Mouse (Mus musculus): ENCODE measurements around the gene Tle2. TPM values are rescaled to one million over a fixed set of nuclear protein-coding genes. Genes with fewer than 3 reads are reported as not detected.

Tle2 gene
- total RNA-seq, 2 experiments from 2014 or later = 34.0 to 46.8 TPM

DNA sequence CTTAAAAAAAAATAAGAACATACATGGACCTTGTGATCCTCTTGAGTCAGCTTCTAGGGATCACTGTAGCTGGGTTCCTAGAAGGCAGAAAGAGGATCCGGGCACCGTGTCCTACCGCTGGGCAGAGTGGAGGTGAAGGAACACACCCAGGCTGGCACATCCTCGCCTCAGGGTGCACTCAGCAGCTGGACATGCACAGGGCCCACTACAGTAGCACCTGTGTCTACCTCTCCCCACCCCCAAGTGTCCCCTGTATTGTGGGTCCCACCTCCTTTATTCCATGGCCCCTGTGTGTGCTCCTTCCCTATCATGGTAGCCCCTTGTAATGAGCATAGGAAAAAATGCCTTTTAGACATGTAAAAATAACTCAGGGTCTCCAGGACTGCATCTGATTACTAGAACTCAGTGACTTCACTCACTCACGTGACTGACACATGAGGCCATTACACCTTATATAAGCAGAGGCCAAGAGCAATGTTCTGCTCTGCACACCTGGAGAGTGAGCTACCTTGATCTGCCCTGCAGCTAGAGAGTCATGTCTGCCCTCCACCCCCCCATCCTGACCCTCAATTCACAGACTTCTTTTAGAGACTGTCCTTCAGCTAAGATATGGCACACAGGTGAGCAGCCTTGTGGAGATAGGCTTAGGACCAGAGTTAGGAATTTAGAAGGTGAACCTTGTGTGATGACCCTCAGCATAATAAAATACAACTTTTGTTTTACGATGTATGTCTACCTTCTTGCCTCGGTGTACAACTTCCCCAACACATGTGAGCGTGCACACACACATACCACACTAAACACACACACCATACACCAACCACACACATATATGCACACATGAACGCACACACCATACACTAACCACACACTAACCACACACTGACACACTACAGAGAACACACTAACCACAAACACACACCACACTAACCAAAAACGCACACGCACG, 29.9 kb downstream of the Tle2 start:
- H3K27ac ChIP-seq = peak overlapping the region; percentile 73; the same call in 1 of the 2 replicates
- H3K4me3 ChIP-seq = peak overlapping the region; percentile 39; the same call in 1 of the 2 replicates
- TF ChIP-seq CTCF (conservative IDR thresholded peaks at IDR 0.05) = no peak
- no peak for DNase-seq (ENCODE audit: low spot score in 2 of 2)

DNA sequence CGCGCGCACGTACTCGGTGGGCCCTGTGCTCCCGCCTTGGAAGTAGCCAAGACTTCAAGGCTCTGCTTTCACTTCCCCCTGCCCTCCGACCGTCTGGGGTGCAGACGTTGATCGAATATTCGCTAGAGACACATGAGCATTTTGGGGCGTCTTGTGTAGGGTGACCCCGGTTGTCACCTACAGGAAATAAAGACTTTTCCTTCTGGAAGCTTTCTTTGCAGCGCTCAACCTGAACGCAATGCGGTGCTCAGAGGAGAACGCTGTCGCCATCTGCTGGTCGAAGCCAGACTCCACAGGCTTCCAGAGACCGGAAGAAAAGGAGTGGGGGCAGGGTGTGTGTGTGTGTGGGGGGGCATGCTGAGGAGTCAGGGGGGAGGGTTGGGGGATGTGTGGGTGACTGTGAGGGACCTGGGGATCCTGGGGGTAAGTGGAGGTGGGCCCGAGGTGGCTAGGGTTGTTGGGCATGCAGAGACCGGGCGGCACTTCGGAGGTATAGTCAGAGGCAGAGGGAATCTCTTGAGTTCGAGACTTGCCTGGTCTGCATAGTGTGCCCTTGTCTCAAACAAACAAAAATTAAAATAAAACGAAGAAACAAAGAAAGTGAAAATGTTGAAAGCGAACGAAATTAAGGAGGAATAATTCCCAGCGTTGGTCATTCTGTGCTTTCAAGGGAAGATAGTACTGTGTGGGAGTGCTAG, 30.8 kb downstream of the Tle2 start:
- Histone ChIP-seq H3K4me3 (peak overlapping the region; percentile 60), H3K27ac (peak overlapping the region; percentile 89)
- TF ChIP-seq CTCF (conservative IDR thresholded peaks at IDR 0.05) = peak; percentile 75
- peak; percentile 89 for DNase-seq (ENCODE audit: low spot score in 2 of 2)

DNA sequence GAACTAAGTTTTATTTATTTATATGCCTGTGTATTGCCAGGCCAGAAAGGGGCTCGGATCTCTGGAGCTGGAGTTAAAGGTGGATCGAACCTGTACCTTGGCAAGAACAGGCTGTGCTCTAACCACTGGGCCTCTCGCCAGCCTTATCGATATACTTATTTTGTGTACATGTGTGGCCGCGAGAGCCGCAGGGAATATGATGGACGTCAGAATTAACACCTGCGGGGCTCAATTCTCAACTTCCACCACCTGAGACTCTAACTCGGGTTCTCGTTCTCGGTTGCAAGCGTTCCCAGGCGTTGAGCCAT, 31.3 kb downstream of the Tle2 start:
- TF ChIP-seq CTCF (conservative IDR thresholded peaks at IDR 0.05) = no peak; the same call in 1 of the 2 replicates
- peak overlapping the region; percentile 89 for H3K27ac ChIP-seq
- peak overlapping the region; percentile 60 for H3K4me3 ChIP-seq
- peak in 1 of 2 experiments; percentile 49 for DNase-seq (ENCODE audit: low spot score in 2 of 2)

DNA sequence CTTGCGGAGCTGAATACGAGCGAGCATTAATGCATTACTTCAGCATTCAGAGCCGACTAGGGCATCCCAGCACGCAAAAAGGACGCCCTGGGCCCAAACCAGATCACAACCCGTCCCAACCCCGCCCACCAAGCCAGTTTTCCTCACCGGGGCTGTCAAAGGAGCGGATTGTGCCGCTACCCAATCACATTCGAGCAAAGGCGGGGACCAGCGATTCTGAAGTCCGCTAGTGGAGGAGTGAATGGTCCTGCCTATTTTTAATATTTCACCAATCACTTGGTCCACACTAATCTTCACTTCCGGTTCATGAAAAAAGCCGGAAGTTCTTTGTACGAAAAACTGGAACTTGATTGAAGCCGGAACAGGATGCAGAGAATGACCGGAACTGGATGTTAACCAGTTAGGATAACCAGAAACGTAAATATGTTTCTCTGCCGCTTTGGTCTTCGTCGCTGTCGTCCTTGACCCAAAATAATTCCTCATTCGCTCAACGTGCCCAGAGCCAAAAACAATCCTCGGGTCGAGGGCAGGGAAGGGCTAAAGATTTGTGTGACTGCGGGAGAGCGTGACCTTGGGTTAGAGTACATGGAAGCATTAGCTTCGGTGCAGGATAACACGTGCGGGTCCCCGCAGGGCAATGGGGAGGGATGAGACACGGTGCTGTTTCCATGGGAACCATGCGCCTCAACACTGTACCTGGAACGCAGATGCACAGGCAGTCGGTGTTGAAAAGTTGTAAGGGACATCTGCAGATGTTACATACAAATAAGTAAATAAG, 31.8 kb downstream of the Tle2 start, which contains the start of gene BC025920:
TSS of gene BC025920 (plus strand) at position 297 of the 778 bp plus-strand sequence.
- peak; percentile 92 to 98 for DNase-seq (ENCODE audit: low spot score in 2 of 2)
- no peak for TF ChIP-seq CTCF (conservative IDR thresholded peaks at IDR 0.05)
- H3K27ac ChIP-seq = peak within 1 kb of the TSS; percentile 96
- H3K4me3 ChIP-seq = peak within 1 kb of the TSS; percentile 60

DNA sequence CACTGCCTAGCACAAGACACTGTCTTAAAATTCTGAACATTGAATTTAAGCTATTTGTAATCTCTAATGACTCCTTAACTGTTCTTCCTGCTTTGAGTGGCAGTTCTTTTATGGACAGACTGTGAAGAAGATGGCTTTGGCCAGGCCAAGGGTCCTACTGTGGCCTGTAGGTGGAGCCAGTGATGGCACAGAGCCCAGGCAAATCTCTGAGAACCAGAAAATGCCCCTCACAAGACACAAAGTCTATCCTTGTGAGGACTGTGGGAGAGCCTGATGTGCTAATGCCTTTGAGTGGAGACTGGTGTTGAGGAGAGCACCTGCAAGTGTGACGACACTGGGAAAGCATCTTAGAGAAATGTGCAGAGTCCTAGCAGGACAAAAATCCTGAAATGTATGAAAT, 33.9 kb downstream of the Tle2 start:
- no peak for DNase-seq (ENCODE audit: low spot score in 2 of 2)
- H3K27ac ChIP-seq = no peak overlapping the region
- TF ChIP-seq CTCF (conservative IDR thresholded peaks at IDR 0.05) = peak; percentile 42
- no peak overlapping the region for H3K4me3 ChIP-seq

DNA sequence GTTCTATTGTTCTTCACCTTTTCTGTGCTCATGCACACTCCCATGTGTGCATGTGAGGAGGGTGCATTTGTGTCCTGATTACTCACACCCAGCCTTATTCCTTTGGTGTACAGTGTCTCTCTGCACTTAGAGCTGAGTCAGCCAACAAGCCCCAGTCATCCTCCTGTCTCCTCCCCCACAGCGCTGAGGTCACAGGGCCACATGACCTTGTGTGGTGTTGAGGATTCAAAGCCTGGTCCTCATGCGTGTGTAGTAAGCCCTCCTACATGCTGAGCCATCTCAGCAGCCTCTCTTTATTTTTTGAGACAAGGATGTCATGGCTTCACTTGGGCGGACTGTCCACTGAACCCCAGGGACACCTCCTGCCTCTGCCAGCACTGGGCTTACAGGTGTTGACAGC, 38.4 kb downstream of the Tle2 start:
- Histone ChIP-seq H3K4me3 (no peak overlapping the region), H3K27ac (no peak overlapping the region)
- no peak for TF ChIP-seq CTCF (conservative IDR thresholded peaks at IDR 0.05)
- no peak for DNase-seq (ENCODE audit: low spot score in 2 of 2)

DNA sequence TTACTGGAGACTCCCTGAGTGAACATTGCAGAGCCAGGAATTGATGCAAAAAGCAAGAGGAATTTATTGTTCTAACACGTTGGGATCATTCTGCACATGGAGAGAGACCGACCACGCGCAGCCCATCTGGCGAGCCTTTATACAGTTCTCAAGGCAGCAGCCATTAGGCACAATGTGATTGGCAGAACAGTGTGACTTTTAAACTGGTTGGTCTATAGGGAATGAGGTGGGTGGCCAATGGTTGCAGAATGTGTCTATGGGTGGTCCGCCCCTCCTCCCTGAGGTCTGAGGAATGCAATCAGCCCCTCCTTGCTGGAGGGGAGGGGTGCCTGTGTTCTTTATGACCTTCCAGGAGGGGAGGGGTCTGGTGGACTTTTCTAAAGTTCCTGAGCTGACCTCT, 41.1 kb downstream of the Tle2 start:
- no peak overlapping the region for H3K4me3 ChIP-seq
- DNase-seq (ENCODE audit: low spot score in 2 of 2) = peak; percentile 62 to 82
- peak overlapping the region; percentile 90 for H3K27ac ChIP-seq
- TF ChIP-seq CTCF (conservative IDR thresholded peaks at IDR 0.05) = no peak

DNA sequence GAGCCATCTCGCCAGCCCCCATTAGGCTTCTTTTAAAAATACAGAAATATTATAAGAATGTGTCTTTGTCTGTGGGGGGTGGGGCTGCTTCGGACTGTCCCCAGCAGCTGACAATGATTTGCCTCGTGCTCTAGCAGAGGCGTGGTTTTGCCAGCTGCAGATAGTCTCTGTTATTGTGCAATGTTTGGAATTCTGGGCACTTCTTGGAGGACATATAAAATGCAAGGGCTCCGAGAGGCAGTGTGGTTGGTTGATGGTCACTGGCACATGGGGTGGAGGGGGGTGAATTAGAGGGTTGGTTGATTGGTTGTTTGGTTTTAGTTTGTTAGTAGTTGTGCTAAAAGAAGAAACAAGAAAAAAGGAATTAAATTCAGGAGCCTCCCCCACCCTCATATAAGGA, 45.6 kb downstream of the Tle2 start:
- DNase-seq (ENCODE audit: low spot score in 2 of 2) = no peak
- no peak for TF ChIP-seq CTCF (conservative IDR thresholded peaks at IDR 0.05)
- Histone ChIP-seq H3K4me3 (no peak overlapping the region), H3K27ac (no peak overlapping the region)

DNA sequence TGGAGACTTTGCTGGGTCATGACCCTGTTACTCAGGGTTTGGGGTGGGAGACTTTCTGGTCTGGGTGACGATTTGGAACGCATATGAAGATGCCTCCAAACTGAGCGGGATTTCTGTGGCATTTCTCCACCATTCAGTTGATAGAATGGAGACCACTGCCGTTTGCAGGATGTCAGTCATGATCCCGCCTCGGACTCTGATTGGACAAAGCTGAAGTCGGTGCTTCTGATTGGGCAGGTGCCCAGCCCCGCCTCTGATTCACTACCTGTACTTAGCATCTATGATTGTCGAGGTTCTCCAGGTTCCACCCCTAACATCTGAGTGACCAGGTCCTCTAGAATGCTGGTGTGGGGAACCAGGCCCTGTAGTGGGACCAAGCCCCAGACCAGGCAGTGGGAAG, 46.4 kb downstream of the Tle2 start:
- Histone ChIP-seq H3K27ac (no peak overlapping the region), H3K4me3 (no peak overlapping the region)
- TF ChIP-seq CTCF (conservative IDR thresholded peaks at IDR 0.05) = no peak
- no peak for DNase-seq (ENCODE audit: low spot score in 2 of 2)

DNA sequence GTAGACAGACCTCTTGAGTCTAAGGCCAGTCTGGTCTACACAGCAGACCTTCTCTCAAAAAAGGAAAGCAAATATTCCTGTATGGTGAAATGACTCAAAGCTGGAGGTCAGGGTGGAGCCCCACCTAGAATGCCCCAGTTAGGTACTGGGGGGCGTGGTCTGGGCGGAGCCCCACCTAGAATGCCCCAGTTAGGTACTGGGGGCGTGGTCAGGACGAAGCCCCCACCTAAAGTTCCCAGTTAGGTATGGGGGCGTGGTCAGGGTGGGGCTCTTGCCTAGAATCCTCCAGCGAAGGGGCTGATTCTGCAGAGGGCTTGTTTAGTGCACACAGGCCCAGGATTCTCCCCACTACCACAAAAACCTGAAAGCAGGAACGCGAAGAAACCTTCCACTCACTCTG, 49.1 kb downstream of the Tle2 start:
- DNase-seq (ENCODE audit: low spot score in 2 of 2) = no peak
- no peak overlapping the region for H3K27ac ChIP-seq
- TF ChIP-seq CTCF (conservative IDR thresholded peaks at IDR 0.05) = no peak
- no peak overlapping the region for H3K4me3 ChIP-seq

DNA sequence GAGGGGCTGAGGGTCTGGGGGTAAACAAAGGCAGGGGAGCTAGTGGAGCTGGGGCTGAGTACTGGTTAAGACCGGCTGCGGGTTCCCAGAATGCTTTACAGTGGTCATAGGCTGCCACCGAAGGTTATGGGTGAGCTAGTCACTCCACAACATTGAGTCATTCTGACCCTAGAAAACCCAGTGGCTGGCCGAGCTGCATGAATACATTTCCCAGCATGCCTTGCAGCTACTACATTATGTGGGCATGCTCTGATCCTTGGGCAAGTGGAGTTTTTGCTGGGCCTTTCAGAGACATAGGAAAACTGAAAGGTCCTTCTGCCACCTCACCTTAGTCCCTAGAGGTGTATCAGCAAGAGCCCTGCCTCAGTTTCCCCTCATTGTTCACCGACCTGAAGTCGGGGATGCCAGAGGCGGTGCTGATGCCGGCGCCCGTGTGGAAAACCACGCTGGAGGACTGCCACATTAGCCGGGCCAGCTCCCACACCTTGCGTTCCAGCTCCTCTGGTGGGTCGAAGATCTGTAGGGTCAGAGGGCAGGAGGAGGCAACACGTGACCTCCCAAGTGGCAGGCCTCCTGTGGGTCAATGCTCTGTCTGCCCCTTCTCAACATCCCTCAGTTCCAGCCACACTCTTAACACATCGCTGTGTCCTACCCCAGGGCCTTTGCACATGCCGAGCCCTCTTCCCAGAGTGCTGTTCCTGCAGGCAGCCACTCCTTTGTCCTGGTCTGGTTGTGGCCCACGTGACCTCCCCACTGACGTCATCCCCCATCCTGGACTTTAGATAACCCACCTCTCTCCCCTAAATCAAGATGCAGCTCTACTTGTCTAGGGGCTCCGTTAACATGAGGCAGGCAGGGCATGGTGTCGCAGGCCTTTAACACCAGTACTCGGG, 52.0 kb downstream of the Tle2 start:
- no peak for TF ChIP-seq CTCF (conservative IDR thresholded peaks at IDR 0.05)
- Histone ChIP-seq H3K4me3 (peak overlapping the region; percentile 74), H3K27ac (peak overlapping the region; percentile 98)
- no peak for DNase-seq (ENCODE audit: low spot score in 2 of 2)
